Mouse (Mus musculus) layer of hippocampus, adult 9-10 months (tissue): ENCODE results near the gene Eef1akmt3.
A peak's percentile ranks its signal among the peaks of the same experiment; 100 is the strongest.

Experiments used
- DNase-seq: peaks from one replicate; pipeline ENCODE4 v3.0.0; 2022; ENCODE audit warnings: low spot score

Gene Eef1akmt3

DNA sequence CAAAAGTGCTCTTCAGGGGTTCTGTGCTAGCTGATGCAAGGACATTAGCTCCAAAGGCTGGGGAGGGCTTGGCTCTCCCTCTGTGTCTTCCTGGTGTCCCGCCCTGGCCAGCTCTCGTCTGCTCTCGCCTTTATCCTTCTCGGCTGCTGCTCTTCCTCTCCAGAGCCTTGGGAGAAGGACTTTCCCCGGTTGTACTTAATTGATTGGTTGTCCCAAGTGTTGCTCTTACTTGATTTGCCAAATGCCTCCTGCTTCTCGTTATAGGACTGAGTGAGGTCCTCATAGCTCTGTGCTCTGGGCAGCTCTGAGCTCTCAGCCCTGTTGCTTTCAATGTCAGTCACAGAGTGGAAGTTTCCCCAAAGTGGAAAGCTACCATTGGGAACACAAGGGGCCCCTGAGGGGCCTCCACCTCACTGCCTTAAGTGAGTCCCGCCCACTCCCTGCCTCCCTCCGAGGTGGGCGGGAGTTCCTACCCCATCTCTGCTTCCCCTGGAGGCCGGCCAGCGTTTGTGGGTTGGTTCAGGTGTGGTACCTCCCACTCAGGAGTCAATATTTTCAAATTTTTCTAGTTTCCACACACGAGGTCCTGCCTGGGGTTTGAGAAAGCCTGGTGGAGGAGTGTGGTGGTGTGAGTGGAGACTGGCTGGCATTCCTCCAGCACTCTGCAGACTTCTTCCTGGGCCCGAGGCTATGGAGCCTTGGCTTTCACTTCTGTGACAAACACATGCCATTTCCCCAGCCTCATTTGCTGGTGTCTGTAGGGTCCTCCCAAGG is 43.8 kb downstream of the Eef1akmt3 start:
- DNase-seq = no peak

DNA sequence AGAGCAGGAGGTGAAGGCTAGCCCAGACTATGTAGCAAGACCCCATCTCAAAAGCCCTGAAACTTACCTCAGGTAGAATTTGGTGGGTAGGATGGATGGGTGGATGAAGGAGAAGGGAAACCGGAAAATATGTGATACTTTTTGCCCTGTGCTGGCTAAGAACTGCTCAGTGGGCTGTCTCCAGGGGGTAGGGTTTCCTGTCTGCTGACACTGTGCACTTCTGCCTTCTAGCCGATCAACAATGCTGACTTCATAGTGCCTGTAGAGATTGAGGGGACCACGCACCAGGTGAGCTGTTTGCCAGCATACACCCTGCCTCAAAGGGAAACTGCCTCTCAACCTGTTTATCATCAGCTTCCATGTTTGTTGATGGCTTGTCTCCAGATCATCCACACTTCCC is 47.7 kb downstream of the Eef1akmt3 start:
- DNase-seq = no peak

DNA sequence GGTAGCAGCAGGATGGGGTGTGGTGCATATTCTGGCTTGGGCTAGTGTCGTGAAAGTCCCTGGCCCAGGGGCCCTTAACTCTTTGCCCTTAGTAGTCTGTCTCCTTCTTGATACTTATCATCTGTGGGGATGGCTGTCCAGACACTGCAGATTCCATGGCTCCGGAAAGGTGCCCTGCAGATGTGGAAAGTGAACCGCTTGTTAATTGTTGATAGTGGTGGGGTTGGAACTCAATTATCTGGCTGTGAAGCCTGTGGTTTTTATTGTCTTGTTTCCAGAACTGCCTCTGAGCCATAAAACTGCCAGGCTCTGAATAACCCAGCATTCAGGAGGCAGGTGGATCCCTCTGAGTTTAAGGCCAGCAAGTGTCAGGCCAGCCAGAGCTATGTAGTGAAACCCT is 49.6 kb downstream of the Eef1akmt3 start:
- DNase-seq = no peak

DNA sequence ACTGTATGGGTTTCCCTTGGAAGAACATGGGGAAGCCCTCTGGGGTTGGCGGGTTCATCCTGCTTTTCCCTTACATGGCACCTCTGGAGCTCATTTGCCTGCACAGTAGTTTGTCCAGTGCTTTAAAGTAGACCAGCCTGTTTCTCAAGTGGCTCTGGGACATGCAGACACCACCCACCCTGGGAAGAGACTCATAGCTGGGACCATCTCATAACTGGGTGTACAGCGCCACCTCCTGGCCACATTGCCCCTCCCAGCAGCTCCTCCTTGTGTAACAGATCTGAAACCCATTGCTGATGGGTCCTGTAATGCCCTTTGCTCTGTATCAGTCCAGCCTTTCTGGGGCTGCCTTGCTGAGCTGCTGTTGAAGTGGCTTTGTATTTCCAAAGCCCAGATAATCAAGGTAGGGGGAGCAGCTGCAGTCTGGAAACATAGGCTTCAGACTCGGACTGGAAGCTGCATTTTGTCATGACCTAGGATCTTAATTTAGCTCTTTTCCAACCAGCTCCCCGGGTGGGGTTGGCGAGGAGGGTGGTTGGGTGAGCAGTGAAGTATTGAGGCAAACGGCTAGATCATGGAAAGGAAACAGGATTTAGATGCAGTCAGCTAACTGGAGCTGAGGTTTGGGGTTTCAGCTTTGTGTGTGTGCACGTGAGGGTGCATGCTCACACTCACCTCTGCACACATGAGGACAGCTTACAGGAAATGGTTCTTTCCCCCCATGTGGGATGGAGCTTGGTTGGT is 50.8 kb downstream of the Eef1akmt3 start:
- peak; percentile 79 for DNase-seq

DNA sequence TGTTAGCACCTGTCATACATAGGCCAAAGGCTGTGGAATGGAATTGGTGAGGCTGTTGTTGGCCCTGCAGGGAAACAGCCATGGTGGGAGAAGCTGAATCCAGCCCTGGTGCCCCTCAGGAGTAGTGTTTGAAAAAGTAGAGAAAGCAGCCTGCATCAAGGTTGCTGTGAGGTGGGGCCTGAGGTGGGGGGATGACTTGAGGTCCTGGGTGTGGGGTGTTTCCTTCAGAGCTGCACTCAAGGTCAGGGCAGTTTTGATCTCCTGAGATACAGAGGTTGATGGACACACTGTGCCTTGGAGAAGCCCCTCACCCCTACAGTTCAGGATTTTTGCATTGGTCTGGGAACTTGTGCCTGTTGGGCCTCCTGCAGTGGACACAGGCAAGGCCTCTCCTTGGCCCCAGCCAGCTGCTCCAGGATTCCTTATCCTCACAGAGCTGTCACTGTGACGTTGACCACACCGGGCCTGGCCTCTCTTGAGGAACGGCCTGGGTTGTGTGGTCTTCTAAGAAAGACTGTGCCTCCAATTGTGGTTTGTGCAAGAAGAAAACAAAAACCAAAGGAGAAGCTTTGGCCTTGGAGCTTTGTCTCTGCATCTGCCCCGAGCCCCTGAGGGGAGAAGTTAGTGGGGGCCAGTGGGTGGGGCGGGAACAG is 52.7 kb downstream of the Eef1akmt3 start:
- DNase-seq = no peak

DNA sequence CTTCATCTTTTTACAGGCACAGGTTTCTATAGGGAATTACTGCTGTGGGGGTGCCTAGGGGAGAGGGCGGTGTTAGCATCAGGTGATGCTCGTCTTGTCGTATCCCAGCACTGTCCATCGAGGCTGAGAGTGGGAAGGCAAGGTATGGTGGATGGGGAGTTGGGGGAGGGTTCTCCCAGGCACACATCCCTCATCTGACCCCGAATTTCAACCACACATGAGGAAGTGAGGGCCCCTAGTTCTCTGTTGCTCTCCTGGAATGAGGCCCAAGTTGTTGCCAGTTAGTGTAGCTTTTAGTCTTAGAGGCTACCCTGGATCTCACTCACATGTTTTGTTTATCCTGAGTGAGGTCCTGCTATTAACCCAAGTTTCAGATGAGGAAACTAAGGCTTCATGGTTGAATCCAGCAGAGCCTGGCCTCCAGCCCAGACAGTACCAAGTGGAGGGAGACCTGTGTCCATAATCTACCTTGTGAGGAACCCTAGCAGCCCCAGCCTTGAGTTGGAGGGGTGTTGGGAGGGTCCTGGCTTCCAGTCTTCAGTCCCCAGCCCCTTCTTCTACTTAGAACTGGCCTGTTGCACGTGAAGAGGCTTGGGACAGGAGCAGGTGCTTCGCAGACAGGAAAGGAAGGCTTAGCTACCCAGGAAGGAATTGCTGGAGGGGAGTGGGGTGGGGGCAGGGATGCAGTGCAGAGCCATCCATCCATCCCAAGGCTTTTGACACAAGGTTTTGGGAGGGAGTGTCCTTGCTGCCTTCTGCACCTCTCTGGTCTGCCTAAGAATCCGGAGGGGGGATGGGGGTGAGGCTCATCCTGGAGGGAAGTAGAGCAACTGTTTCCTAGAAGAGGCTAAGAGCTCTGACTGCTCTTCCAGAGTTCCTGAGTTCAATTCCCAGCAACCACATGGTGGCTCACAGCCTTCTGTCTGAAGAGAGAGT is 53.9 kb downstream of the Eef1akmt3 start:
- DNase-seq = no peak

DNA sequence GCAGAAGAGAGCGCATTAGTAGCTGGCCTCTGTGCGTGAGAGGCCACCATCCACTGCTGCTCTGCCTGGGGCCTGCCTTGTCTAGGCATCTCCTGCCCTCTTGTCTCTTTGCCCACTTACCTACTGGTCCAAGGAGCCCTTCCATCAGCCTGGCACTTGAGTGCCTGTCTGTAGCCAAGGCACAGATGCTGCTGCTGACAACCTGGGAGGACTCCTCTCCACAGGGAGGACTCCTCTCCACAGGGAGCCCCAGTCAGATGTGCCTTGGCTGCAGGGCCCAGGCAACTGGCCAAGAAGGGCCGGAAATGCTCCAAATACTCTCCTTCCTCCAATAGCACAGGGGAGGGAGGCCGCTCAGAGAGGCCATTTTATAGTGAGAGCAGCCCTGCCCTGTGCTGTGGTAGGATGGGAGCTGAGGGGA is 54.8 kb downstream of the Eef1akmt3 start:
- no peak for DNase-seq

DNA sequence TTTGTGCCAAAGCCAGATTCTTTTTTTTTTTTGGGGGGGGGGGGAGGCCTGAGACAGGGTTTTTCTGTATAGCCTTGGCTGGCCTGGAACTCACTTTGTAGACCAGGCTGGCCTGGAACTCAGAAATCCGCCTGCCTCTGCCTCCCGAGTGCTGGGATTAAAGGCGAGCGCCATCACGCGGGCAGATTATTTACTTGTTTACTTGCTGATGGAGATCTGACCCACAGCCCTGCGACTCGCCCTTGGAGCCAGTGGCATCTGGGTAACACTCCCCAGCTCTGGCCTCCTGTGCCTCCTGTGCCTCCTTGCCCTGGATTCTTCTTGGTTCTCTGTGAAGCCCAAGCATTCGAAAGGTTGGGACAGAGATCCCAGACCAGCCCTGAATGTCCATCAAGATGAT is 55.7 kb downstream of the Eef1akmt3 start:
- no peak for DNase-seq

DNA sequence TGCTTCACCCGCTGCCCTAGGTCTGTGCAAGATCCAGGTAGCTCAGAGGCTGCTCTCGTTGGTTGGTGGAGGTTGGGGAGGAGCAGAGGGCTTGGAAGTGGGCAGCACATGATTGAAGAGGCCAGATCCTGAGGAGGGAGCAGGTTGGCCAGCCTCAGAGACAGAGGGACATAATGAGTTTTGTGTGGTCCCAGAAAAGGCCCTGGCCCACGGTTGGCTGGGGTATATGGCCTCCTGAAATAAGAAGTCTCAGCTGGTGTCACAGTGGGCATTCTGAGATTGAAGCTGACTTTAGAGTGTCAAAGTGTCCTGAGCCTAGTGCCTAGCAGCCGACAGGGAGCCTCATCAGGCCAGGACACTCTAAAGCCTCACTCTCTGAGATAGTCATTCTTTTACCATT is 56.2 kb downstream of the Eef1akmt3 start:
- no peak for DNase-seq

DNA sequence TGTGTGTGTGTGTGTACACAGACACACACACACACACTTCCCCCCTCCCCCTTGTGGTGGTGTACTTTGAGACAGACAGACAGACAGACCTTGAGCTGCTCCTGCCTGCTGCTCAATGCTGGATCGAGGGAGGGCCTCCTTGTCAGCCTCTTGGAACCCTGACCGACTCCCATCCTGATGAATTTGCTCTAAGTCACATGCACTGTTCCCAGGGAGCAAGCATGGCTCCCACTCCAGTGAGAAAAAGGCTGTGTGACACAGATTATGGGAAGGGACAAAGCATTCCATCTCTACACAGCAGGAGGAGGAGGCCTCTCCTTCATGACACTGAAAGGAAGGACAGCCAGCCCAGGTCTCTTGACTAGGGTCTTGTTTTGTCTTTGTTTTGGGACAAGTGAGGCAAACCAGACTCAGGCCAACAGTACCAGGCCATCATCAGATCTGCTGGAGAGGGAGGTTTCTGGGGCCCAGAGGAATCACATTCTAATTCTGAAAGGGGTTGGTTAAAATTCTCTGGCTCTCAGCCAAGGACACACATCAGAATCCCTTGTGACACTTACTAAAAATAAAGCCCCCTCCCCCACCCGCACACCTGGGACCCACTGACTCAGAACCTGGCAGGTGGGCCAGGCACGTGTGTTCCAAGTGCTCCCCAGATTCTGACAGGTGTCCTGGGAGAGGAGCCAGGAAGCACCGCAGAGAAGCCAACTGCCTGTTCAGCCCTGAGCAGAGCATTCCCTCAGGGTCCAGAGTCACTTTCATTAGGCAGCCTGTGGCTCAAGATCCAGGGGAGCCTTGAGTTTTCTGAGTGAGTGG is 56.9 kb downstream of the Eef1akmt3 start:
- no peak for DNase-seq

DNA sequence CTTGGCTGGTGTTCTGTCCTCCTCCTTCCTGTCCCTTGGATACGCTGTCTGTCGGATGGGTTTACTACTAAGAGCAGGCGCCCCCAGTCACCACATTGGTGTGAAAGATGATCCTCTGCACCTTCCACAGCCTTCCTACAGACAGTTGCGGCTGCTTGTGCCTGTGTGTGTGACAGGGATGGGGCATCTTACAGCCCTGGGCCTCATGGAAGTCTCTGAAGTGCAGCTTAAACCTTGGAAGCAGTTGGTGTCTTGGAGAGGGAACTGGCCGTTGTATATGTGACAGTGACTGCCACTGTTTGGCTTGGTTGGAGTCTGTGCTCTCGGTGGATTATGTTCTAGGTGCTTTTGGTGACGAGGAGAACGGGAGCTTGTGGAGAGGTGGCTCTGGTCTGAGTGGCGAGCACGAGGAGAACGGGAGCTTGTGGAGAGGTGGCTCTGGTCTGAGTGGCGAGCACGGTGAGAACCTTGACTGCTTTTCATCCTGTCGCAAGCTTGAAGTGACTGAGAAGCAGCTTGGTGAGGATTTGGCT is 58.1 kb downstream of the Eef1akmt3 start:
- no peak for DNase-seq

DNA sequence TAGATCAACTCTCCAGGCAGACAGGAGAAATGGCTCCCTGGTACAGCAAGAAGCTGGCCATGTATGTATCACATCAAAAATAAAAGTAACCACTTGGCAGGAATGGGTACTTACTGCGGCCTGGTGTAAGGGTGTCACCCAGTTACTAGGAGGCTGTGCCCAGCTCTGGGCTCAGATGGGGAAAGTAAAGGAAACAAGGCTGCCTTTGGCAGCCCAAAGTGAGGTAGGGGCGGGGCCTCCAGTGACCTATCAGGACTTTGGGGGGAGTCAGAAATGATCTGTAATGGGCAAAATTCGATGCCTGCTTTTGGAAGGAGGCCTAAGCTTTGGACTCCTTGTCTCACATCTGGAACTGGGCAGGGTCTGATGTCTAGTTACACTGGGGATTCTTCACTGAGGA is 59.6 kb downstream of the Eef1akmt3 start:
- no peak for DNase-seq
